Mouse (Mus musculus): ENCODE data around the gene Abhd15. TPM values are rescaled to one million over a fixed set of nuclear protein-coding genes. Genes with fewer than 3 reads are reported as not detected.

Gene Abhd15
- polyA plus RNA-seq, 1 experiment = 1.5 TPM

DNA sequence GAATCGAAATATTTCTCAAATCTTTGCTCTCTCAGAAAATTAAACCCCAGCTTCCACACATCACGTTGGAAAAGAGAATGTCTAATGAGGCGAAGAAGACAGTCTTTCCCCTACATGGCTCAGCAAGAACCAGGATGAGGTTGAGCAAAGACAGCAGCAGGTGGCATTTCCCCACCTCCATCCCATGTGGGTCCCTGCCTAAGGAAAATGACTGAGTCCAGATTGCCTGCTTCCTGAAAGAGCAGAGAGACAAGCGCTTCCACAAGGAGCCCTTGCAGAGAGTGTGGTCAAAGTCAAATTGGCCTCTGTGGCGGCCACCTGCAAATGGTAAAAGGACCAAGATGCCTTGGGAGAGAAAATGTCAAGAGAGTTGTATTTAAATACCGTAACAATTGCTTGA lies 24.5 kb upstream of the Abhd15 start:
- peaks cover 59% of the 10 kb centered on the region for H3K79me3 ChIP-seq (ENCODE audit: low read depth)
- H3K79me2 ChIP-seq (ENCODE audit: control insufficient read depth, insufficient read depth) = peaks cover 71% of the 10 kb centered on the region
- H3K36me3 ChIP-seq (ENCODE audit: control insufficient read depth, insufficient read depth) = no peaks in the 10 kb centered on the region
- H3ac ChIP-seq (ENCODE audit: control insufficient read depth, insufficient read length, low read depth) = no peak overlapping the region
- no peaks in the 10 kb centered on the region for H3K27me3 ChIP-seq (ENCODE audit: control insufficient read depth, insufficient read depth, insufficient read length)
- peak overlapping the region; percentile 83 for H3K4me3 ChIP-seq (ENCODE audit: insufficient read depth, poor library complexity, severe bottlenecking)
- no peak for TF ChIP-seq CEBPB (IDR thresholded peaks at IDR 0.05; ENCODE audit: low read depth)
- TF ChIP-seq MYOD1 (IDR thresholded peaks at IDR 0.05; ENCODE audit: control insufficient read depth, insufficient read length, low read depth) = peak; percentile 12

GRCm38 (mm10) chr11:77491123-77491501 lies 23.8 kb upstream of the Abhd15 start:
- no peak for TF ChIP-seq MYOG (IDR thresholded peaks at IDR 0.05; ENCODE audit: control insufficient read depth, extremely low read depth, insufficient read length)
- peak; percentile 95 for TF ChIP-seq CTCF (IDR thresholded peaks at IDR 0.05; ENCODE audit: control insufficient read depth, insufficient read depth, insufficient read length)

GRCm38 (mm10) chr11:77491502-77492291 lies 23.2 kb upstream of the Abhd15 start:
- peaks cover 71% of the 10 kb centered on the region for H3K79me2 ChIP-seq (ENCODE audit: control insufficient read depth, insufficient read depth)
- peaks cover 57% of the 10 kb centered on the region for H3K79me3 ChIP-seq (ENCODE audit: low read depth)
- no peaks in the 10 kb centered on the region for H3K27me3 ChIP-seq (ENCODE audit: control insufficient read depth, insufficient read depth, insufficient read length)
- peaks cover 7% of the 10 kb centered on the region for H3K36me3 ChIP-seq (ENCODE audit: control insufficient read depth, insufficient read depth)
- peak; percentile 41 for TF ChIP-seq USF1 (IDR thresholded peaks at IDR 0.05; ENCODE audit: low read depth)
- TF ChIP-seq CTCF (IDR thresholded peaks at IDR 0.05; ENCODE audit: control insufficient read depth, insufficient read depth, insufficient read length) = no peak
- TF ChIP-seq FOSL1 (IDR thresholded peaks at IDR 0.05; ENCODE audit: insufficient read depth, low read length, poor library complexity, severe bottlenecking) = no peak
- TF ChIP-seq MAX (IDR thresholded peaks at IDR 0.05) = peak; percentile 97
- no peak for TF ChIP-seq MYOG (IDR thresholded peaks at IDR 0.05; ENCODE audit: control insufficient read depth, extremely low read depth, insufficient read length)
- TF ChIP-seq MYOD1 (IDR thresholded peaks at IDR 0.05; ENCODE audit: control insufficient read depth, insufficient read length, low read depth) = peak; percentile 19
- TF ChIP-seq CEBPB (IDR thresholded peaks at IDR 0.05; ENCODE audit: low read depth) = no peak
- H3ac ChIP-seq (ENCODE audit: control insufficient read depth, insufficient read length, low read depth) = peak overlapping the region; percentile 51
- peak overlapping the region; percentile 69 for H3K4me3 ChIP-seq (ENCODE audit: insufficient read depth, poor library complexity, severe bottlenecking)

More at GRCm38 (mm10) chr11:77491123-77491501, 23.8 kb upstream of the Abhd15 start:
- Histone ChIP-seq H3ac (ENCODE audit: control insufficient read depth, insufficient read length, low read depth) (peak overlapping the region; percentile 25), H3K79me3 (ENCODE audit: low read depth) (peaks cover 59% of the 10 kb centered on the region), H3K79me2 (ENCODE audit: control insufficient read depth, insufficient read depth) (peaks cover 71% of the 10 kb centered on the region), H3K36me3 (ENCODE audit: control insufficient read depth, insufficient read depth) (peaks cover 4% of the 10 kb centered on the region), H3K4me3 (ENCODE audit: insufficient read depth, poor library complexity, severe bottlenecking) (no peak overlapping the region), H3K27me3 (ENCODE audit: control insufficient read depth, insufficient read depth, insufficient read length) (no peaks in the 10 kb centered on the region)

DNA sequence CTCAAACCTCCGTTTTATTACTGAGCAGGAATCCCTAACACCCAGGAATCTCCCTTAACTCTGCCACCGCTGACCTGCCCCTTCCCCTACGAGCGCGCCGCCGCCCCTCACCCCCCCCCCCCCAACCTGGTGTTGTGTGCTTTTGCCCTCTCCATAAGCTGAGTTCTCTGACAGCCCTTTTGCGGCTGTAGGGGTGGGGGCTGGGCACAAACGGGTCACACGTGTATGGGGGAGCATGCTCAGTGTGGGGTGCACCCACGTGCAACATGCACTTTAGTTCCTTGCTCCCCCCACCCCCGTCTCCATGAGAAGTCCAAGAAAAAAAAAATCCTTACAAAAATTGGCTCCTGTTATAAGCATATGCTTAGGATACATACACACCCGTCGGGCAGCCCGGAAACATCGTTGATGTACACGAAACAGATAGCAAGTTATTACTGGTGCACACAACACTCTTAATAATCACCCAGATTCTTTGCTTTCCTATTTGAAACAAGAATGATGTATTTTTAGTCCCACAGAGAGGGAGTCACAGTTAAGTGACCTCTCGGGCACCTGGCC lies 22.5 kb upstream of the Abhd15 start:
- peak overlapping the region; percentile 83 for H3ac ChIP-seq (ENCODE audit: control insufficient read depth, insufficient read length, low read depth)
- TF ChIP-seq CTCF (IDR thresholded peaks at IDR 0.05; ENCODE audit: control insufficient read depth, insufficient read depth, insufficient read length) (no peak), MYOD1 (IDR thresholded peaks at IDR 0.05; ENCODE audit: control insufficient read depth, insufficient read length, low read depth) (no peak), MYOG (IDR thresholded peaks at IDR 0.05; ENCODE audit: control insufficient read depth, extremely low read depth, insufficient read length) (no peak), CEBPB (IDR thresholded peaks at IDR 0.05; ENCODE audit: low read depth) (no peak), USF1 (IDR thresholded peaks at IDR 0.05; ENCODE audit: low read depth) (no peak), FOSL1 (IDR thresholded peaks at IDR 0.05; ENCODE audit: insufficient read depth, low read length, poor library complexity, severe bottlenecking) (no peak), MAX (IDR thresholded peaks at IDR 0.05) (no peak)
- H3K36me3 ChIP-seq (ENCODE audit: control insufficient read depth, insufficient read depth) = peaks cover 7% of the 10 kb centered on the region
- H3K79me3 ChIP-seq (ENCODE audit: low read depth) = peaks cover 56% of the 10 kb centered on the region
- peak overlapping the region; percentile 69 for H3K4me3 ChIP-seq (ENCODE audit: insufficient read depth, poor library complexity, severe bottlenecking)
- H3K27me3 ChIP-seq (ENCODE audit: control insufficient read depth, insufficient read depth, insufficient read length) = no peaks in the 10 kb centered on the region
- peaks cover 71% of the 10 kb centered on the region for H3K79me2 ChIP-seq (ENCODE audit: control insufficient read depth, insufficient read depth)

DNA sequence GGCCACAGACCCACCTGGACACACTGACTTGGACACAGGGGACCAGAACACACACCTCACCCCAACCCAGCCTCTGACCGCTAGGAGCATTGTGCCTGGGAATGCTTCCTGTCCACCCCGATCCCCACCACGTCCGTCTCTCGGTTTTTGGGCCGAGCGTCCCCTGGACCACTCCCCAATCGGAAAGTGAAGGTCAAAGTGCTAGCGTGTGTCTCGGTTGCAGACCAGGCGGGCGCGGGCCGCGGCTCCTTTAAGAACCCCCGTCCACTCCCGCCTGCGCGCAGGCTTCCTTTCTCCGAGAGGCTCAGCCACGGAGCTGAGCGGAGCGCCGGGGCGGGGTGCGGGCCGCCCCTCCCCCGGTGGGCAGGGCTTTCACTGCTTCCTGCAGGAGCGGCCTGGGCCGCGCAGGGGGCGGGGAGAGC lies 22.0 kb upstream of the Abhd15 start:
- Histone ChIP-seq H3K79me2 (ENCODE audit: control insufficient read depth, insufficient read depth) (peaks cover 71% of the 10 kb centered on the region), H3K79me3 (ENCODE audit: low read depth) (peaks cover 55% of the 10 kb centered on the region)

More for the DNA sequence above, 22.0 kb upstream of the Abhd15 start:
- H3K4me3 ChIP-seq (ENCODE audit: insufficient read depth, poor library complexity, severe bottlenecking) = peak overlapping the region; percentile 69
- H3K36me3 ChIP-seq (ENCODE audit: control insufficient read depth, insufficient read depth) = peaks cover 7% of the 10 kb centered on the region
- H3ac ChIP-seq (ENCODE audit: control insufficient read depth, insufficient read length, low read depth) = peak overlapping the region; percentile 83
- TF ChIP-seq MYOG (IDR thresholded peaks at IDR 0.05; ENCODE audit: control insufficient read depth, extremely low read depth, insufficient read length) (no peak), CEBPB (IDR thresholded peaks at IDR 0.05; ENCODE audit: low read depth) (no peak), MYOD1 (IDR thresholded peaks at IDR 0.05; ENCODE audit: control insufficient read depth, insufficient read length, low read depth) (no peak), MAX (IDR thresholded peaks at IDR 0.05) (no peak), FOSL1 (IDR thresholded peaks at IDR 0.05; ENCODE audit: insufficient read depth, low read length, poor library complexity, severe bottlenecking) (no peak), CTCF (IDR thresholded peaks at IDR 0.05; ENCODE audit: control insufficient read depth, insufficient read depth, insufficient read length) (no peak), USF1 (IDR thresholded peaks at IDR 0.05; ENCODE audit: low read depth) (no peak)
- H3K27me3 ChIP-seq (ENCODE audit: control insufficient read depth, insufficient read depth, insufficient read length) = no peaks in the 10 kb centered on the region

Data from C2C12 (cell line).